Mouse (Mus musculus) embryonic facial prominence, embryonic 14.5 days (tissue): ENCODE measurements at regions not wholly inside any gene's neighbourhood (a gene's known extent, or its start where the extent isn't known, plus 50 kb on each side); places are given as distances from the start of the nearest gene placed in this dataset.

Experiments used
- ATAC-seq: fragments of 200-750 bp; cut with Nextera tagmentation; 2 replicates; pipeline ENCODE4 v1.8.0; 2017; ENCODE audit warnings: low read depth, moderate number of reproducible peaks, moderate TSS enrichment
- DNase-seq: peaks from one replicate; pipeline ENCODE4 v3.0.0-alpha.2; 2015; ENCODE audit warnings: low spot score
- H3K27ac ChIP-seq: fragments of 300-500 bp; sonication (generic); replicated peaks from 2 replicates; pipeline ENCODE4 v1.5.1; 2014; ENCODE audit warnings: low read depth, mild to moderate bottlenecking, low read length, moderate library complexity
- H3K27me3 ChIP-seq: fragments of 300-500 bp; sonication (generic); replicated peaks from 2 replicates; pipeline ENCODE4 v1.6.1; 2014; ENCODE audit warnings: low read length; ENCODE audit not compliant: control insufficient read depth, insufficient read depth
- H3K36me3 ChIP-seq: fragments of 300-500 bp; sonication (generic); 2 replicates; pipeline ENCODE4 v1.6.1; 2014; ENCODE audit warnings: low read length, mixed read lengths; ENCODE audit not compliant: control insufficient read depth, insufficient read depth
- H3K4me1 ChIP-seq: fragments of 300-500 bp; sonication (generic); 2 replicates; pipeline ENCODE4 v1.6.1; 2014; ENCODE audit warnings: antibody characterized with exemption, low read length; ENCODE audit not compliant: control insufficient read depth, insufficient read depth
- H3K4me2 ChIP-seq: fragments of 300-500 bp; sonication (generic); 2 replicates; pipeline ENCODE4 v1.6.1; 2014; ENCODE audit warnings: low read depth, mild to moderate bottlenecking, low read length, moderate library complexity, mixed read lengths
- H3K4me3 ChIP-seq: fragments of 300-500 bp; sonication (generic); 2 replicates; pipeline ENCODE4 v1.5.1; 2014; ENCODE audit warnings: low read depth, mild to moderate bottlenecking, low read length
- H3K9ac ChIP-seq: fragments of 300-500 bp; sonication (generic); 2 replicates; pipeline ENCODE4 v1.6.1; 2014; ENCODE audit warnings: low read depth, mild to moderate bottlenecking, low read length, moderate library complexity, mixed read lengths
- H3K9me3 ChIP-seq: fragments of 300-500 bp; sonication (generic); 2 replicates; pipeline ENCODE4 v1.6.1; 2016; ENCODE audit warnings: low read length; ENCODE audit not compliant: control insufficient read depth
- WGBS: fragments of 180-500 bp; shearing (Covaris S2); extraction: QIAGEN DNeasy Blood & Tissue Kit; methylation state at CpG from one replicate; pipeline ENCODE4 v1.1.7; 2014; 5-methylcytosine and 5-hydroxymethylcytosine counted together

GRCm38 (mm10) chr14:72864792-72865191, 155.0 kb upstream of the Fndc3a start:
- H3K9me3 ChIP-seq: no peaks in the 10 kb centered on the region
- H3K4me3 ChIP-seq: no peak overlapping the region
- 92% methylated on average over 4 of the region's 4 CpGs for WGBS
- no peaks in the 10 kb centered on the region for H3K36me3 ChIP-seq
- ATAC-seq (no peak), DNase-seq (no peak)
- no peak overlapping the region for H3K27ac ChIP-seq
- H3K4me1 ChIP-seq: no peaks in the 10 kb centered on the region
- no peaks in the 10 kb centered on the region for H3K27me3 ChIP-seq
- no peak overlapping the region for H3K4me2 ChIP-seq
- no peak overlapping the region for H3K9ac ChIP-seq

- H3K36me3 ChIP-seq: no peaks in the 10 kb centered on the region
- 70% methylated on average over 5 of the region's 5 CpGs for WGBS
- H3K4me2 ChIP-seq: no peak overlapping the region
- DNase-seq (no peak), ATAC-seq (no peak)
- no peaks in the 10 kb centered on the region for H3K4me1 ChIP-seq
- H3K9ac ChIP-seq: no peak overlapping the region
- H3K4me3 ChIP-seq: no peak overlapping the region
- no peaks in the 10 kb centered on the region for H3K27me3 ChIP-seq
- H3K9me3 ChIP-seq: no peaks in the 10 kb centered on the region
- H3K27ac ChIP-seq: no peak overlapping the region
Observed at GRCm38 (mm10) chr14:72864130-72864529, 154.3 kb upstream of the Fndc3a start.

GRCm38 (mm10) chr14:72862806-72863526, 153.2 kb upstream of the Fndc3a start:
- Histone ChIP-seq H3K9me3 (no peaks in the 10 kb centered on the region), H3K4me1 (no peaks in the 10 kb centered on the region), H3K27me3 (no peaks in the 10 kb centered on the region), H3K36me3 (no peaks in the 10 kb centered on the region), H3K27ac (no peak overlapping the region), H3K9ac (no peak overlapping the region), H3K4me2 (no peak overlapping the region), H3K4me3 (no peak overlapping the region)
- ATAC-seq (no peak), DNase-seq (no peak)
- WGBS: 74% methylated on average over 7 of the region's 7 CpGs

DNA sequence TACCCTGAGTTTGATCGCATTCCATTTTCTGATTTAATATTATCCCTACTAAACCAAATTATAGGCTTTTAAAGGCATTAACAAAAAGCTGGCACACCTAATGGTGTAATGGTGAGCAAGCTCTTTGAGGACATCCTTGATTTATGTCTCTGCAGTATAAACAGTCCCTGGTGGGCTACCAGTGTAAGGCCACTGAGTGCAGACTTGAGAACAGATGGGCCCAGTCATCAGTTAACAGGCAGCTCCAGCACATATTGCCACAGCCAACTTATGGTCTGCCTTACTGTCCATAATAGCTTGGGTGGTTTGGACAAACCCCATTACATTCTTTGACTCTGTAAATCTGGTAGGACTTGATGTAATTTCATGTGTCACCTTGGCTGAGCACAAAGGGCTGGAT, 144.4 kb upstream of the Fndc3a start:
- Histone ChIP-seq H3K4me3 (no peak overlapping the region), H3K4me1 (no peaks in the 10 kb centered on the region), H3K9ac (no peak overlapping the region), H3K36me3 (no peaks in the 10 kb centered on the region), H3K27me3 (no peaks in the 10 kb centered on the region), H3K9me3 (no peaks in the 10 kb centered on the region), H3K27ac (no peak overlapping the region), H3K4me2 (no peak overlapping the region)
- DNase-seq: no peak
- ATAC-seq: no peak
- WGBS: 97% methylated on average over 1 of the region's 1 CpGs

GRCm38 (mm10) chr14:72853104-72853503, 143.3 kb upstream of the Fndc3a start:
- H3K9ac ChIP-seq: no peak overlapping the region
- H3K27ac ChIP-seq: no peak overlapping the region
- H3K4me1 ChIP-seq: no peaks in the 10 kb centered on the region
- ATAC-seq: no peak
- no peak overlapping the region for H3K4me3 ChIP-seq
- no peak overlapping the region for H3K4me2 ChIP-seq
- H3K9me3 ChIP-seq: no peaks in the 10 kb centered on the region
- H3K36me3 ChIP-seq: no peaks in the 10 kb centered on the region
- H3K27me3 ChIP-seq: no peaks in the 10 kb centered on the region
- DNase-seq: no peak
- 74% methylated on average over 3 of the region's 3 CpGs for WGBS

GRCm38 (mm10) chr14:72850884-72851283, 141.1 kb upstream of the Fndc3a start:
- ATAC-seq: no peak
- WGBS: 70% methylated on average over 3 of the region's 3 CpGs
- H3K4me3 ChIP-seq: no peak overlapping the region

GRCm38 (mm10) chr14:72848271-72848955, 138.6 kb upstream of the Fndc3a start:
- Histone ChIP-seq H3K4me3 (no peak overlapping the region), H3K9me3 (no peaks in the 10 kb centered on the region), H3K36me3 (no peaks in the 10 kb centered on the region), H3K27ac (no peak overlapping the region), H3K9ac (no peak overlapping the region), H3K4me2 (no peak overlapping the region), H3K4me1 (no peaks in the 10 kb centered on the region), H3K27me3 (no peaks in the 10 kb centered on the region)
- DNase-seq (no peak), ATAC-seq (no peak)
- 85% methylated on average over 4 of the region's 4 CpGs for WGBS

More at GRCm38 (mm10) chr14:72850884-72851283, 141.1 kb upstream of the Fndc3a start:
- Histone ChIP-seq H3K27ac (no peak overlapping the region), H3K36me3 (no peaks in the 10 kb centered on the region), H3K4me2 (no peak overlapping the region), H3K9me3 (no peaks in the 10 kb centered on the region), H3K27me3 (no peaks in the 10 kb centered on the region), H3K9ac (no peak overlapping the region), H3K4me1 (no peaks in the 10 kb centered on the region)
- DNase-seq: no peak

GRCm38 (mm10) chr14:72847466-72847865, 137.7 kb upstream of the Fndc3a start:
- 62% methylated on average over 7 of the region's 7 CpGs for WGBS
- Histone ChIP-seq H3K4me2 (no peak overlapping the region), H3K27me3 (no peaks in the 10 kb centered on the region), H3K36me3 (no peaks in the 10 kb centered on the region), H3K27ac (no peak overlapping the region), H3K9me3 (no peaks in the 10 kb centered on the region), H3K9ac (no peak overlapping the region), H3K4me3 (no peak overlapping the region), H3K4me1 (no peaks in the 10 kb centered on the region)
- ATAC-seq (no peak), DNase-seq (no peak)
